Mouse (Mus musculus) heart, embryonic 14.5 days (tissue): Measurements from ENCODE around the gene Pyroxd2. TPM values are rescaled to one million over a fixed set of nuclear protein-coding genes. Genes with fewer than 3 reads are reported as not detected.

Experiments
- ATAC-seq: fragments of 200-750 bp; cut with Nextera tagmentation; 2 replicates; pipeline ENCODE4 v1.8.0; 2017; ENCODE audit warnings: low read depth, moderate TSS enrichment; ENCODE audit not compliant: insufficient number of reproducible peaks, insufficient read depth, low FRiP score
- H3K27ac ChIP-seq, 2 experiments: fragments of 200-500 bp in 1 of 2; fragments of 300-500 bp in 1 of 2; sonication (generic) in 1 of 2; replicated peaks in 1 of 2; 2 replicates each; pipeline ENCODE4 v1.5.1; 2012 to 2014; ENCODE audit warnings: low read depth in 2 of 2, low read length in 2 of 2, control low read depth in 1 of 2, mild to moderate bottlenecking in 1 of 2, mixed read lengths in 1 of 2; ENCODE audit not compliant: control insufficient read depth in 1 of 2, insufficient read depth in 1 of 2
- H3K27me3 ChIP-seq: fragments of 300-500 bp; sonication (generic); 2 replicates; pipeline ENCODE4 v1.6.1; 2014; ENCODE audit warnings: mild to moderate bottlenecking, low read length, control low read depth; ENCODE audit not compliant: control insufficient read depth, insufficient read depth
- H3K36me3 ChIP-seq: fragments of 300-500 bp; sonication (generic); 2 replicates; pipeline ENCODE4 v1.6.1; 2014; ENCODE audit warnings: mild to moderate bottlenecking, control low read depth, low read length, mixed read lengths; ENCODE audit not compliant: control insufficient read depth, insufficient read depth
- H3K4me1 ChIP-seq, 2 experiments: fragments of 200-500 bp in 1 of 2; fragments of 300-500 bp in 1 of 2; sonication (generic) in 1 of 2; 2 replicates each; pipeline ENCODE4 v1.6.1; 2012 to 2014; ENCODE audit warnings: low read length in 2 of 2, control low read depth in 1 of 2, mixed read lengths in 1 of 2; ENCODE audit not compliant: control insufficient read depth in 2 of 2, insufficient read depth in 2 of 2
- H3K4me2 ChIP-seq: fragments of 300-500 bp; sonication (generic); 2 replicates; pipeline ENCODE4 v1.6.1; 2014; ENCODE audit warnings: mild to moderate bottlenecking, low read length
- H3K4me3 ChIP-seq, 2 experiments: fragments of 200-500 bp in 1 of 2; fragments of 300-500 bp in 1 of 2; sonication (generic) in 1 of 2; 2 replicates each; pipeline ENCODE4 v1.5.1; 2012 to 2014; ENCODE audit warnings: low read length in 2 of 2, mild to moderate bottlenecking in 2 of 2, control low read depth in 1 of 2, low read depth in 1 of 2, moderate library complexity in 1 of 2; ENCODE audit not compliant: control insufficient read depth in 1 of 2, insufficient read depth in 1 of 2
- H3K9ac ChIP-seq: fragments of 300-500 bp; sonication (generic); 2 replicates; pipeline ENCODE4 v1.6.1; 2014; ENCODE audit warnings: mild to moderate bottlenecking, low read length
- H3K9me3 ChIP-seq: fragments of 300-500 bp; sonication (generic); 2 replicates; pipeline ENCODE4 v1.6.1; 2016; ENCODE audit warnings: low read length, control low read depth; ENCODE audit not compliant: control insufficient read depth
- WGBS: fragments of 180-500 bp; shearing (Covaris S2); extraction: QIAGEN DNeasy Blood & Tissue Kit; methylation state at CpG from one replicate; pipeline ENCODE4 v1.1.7; 2014; 5-methylcytosine and 5-hydroxymethylcytosine counted together
- polyA plus RNA-seq: library from polyadenylated mRNA; unstranded; fragments of >200 nt; fragmentation: Nextera tagmentation; extraction: Ambion mirVana; gene quantifications from 2 replicates; pipeline ENCODE4 v1.2.1, GENCODE M21; 2014

The Pyroxd2 gene
- polyA plus RNA-seq: 4.4 and 4.7 TPM in 2 replicates

GRCm38 (mm10) chr19:42752363-42752931 is at the start of gene Pyroxd2:
TSS of gene Pyroxd2 (minus strand) at chr19:42752775.
- Histone ChIP-seq H3K4me1 (peaks cover 37 to 41% of the 10 kb centered on the region in 2 experiments), H3K9me3 (no peaks in the 10 kb centered on the region), H3K9ac (peak within 1 kb of the TSS; percentile 78), H3K36me3 (no peaks in the 10 kb centered on the region), H3K4me2 (peak within 1 kb of the TSS; percentile 70), H3K4me3 (peak within 1 kb of the TSS; percentile 39 to 43), H3K27me3 (no peaks in the 10 kb centered on the region), H3K27ac (peak within 1 kb of the TSS; percentile 93)
- peak; percentile 76 for ATAC-seq
- 3% methylated on average over 22 of the region's 22 CpGs for WGBS

DNA sequence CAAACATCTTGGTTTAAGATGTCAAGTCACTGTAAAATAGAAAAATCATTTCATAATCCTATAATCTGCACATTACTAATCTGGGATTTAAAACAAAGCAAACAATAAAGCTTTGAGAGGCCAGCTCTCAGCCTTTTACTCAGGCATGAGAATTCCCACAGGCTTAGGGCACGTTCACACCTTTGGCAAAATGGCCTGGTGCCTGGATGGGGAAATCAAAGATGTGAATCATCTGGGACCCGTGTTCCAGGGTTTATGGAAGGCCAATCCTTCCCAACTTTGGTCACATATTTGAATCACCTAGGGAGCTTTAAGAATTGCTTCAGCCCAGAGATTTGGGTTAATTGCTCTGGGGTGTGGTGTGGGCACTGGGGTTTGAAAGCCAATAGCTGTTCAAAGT is 45.3 kb upstream of the Pyroxd2 start:
- Histone ChIP-seq H3K36me3 (no peaks in the 10 kb centered on the region), H3K9me3 (no peaks in the 10 kb centered on the region), H3K27me3 (peaks cover 4% of the 10 kb centered on the region; the same call in 1 of the 2 replicates), H3K4me3 (no peak overlapping the region), H3K27ac (no peak overlapping the region), H3K4me2 (no peak overlapping the region), H3K9ac (no peak overlapping the region), H3K4me1 (peaks cover 2 to 4% of the 10 kb centered on the region in 2 experiments; a peak in 2 of 4 replicates)
- no peak for ATAC-seq
- WGBS: 67% methylated on average over 2 of the region's 2 CpGs

GRCm38 (mm10) chr19:42795801-42796200 is 43.2 kb upstream of the Pyroxd2 start:
- Histone ChIP-seq H3K9me3 (no peaks in the 10 kb centered on the region), H3K4me2 (peak overlapping the region; percentile 78), H3K27ac (no peak overlapping the region), H3K4me3 (peak overlapping the region in 1 of 2 experiments; percentile 46; a peak in 2 of 4 replicates), H3K9ac (peak overlapping the region; percentile 48), H3K4me1 (peaks cover 2 to 4% of the 10 kb centered on the region in 2 experiments; a peak in 2 of 4 replicates), H3K36me3 (no peaks in the 10 kb centered on the region), H3K27me3 (peaks cover 4% of the 10 kb centered on the region; the same call in 1 of the 2 replicates)
- 38% methylated on average over 9 of the region's 9 CpGs for WGBS
- ATAC-seq: no peak

- Histone ChIP-seq H3K4me1 (peaks cover 2 to 4% of the 10 kb centered on the region in 2 experiments; a peak in 2 of 4 replicates), H3K27me3 (peaks cover 4% of the 10 kb centered on the region; the same call in 1 of the 2 replicates), H3K9ac (peak overlapping the region; percentile 48), H3K4me3 (peak overlapping the region; percentile 46 to 51), H3K36me3 (no peaks in the 10 kb centered on the region), H3K4me2 (peak overlapping the region; percentile 78), H3K9me3 (no peaks in the 10 kb centered on the region), H3K27ac (no peak overlapping the region)
- WGBS: 2% methylated on average over 30 of the region's 31 CpGs
- peak; percentile 35 for ATAC-seq
Measured at GRCm38 (mm10) chr19:42794914-42795613, 42.5 kb upstream of the Pyroxd2 start.

DNA sequence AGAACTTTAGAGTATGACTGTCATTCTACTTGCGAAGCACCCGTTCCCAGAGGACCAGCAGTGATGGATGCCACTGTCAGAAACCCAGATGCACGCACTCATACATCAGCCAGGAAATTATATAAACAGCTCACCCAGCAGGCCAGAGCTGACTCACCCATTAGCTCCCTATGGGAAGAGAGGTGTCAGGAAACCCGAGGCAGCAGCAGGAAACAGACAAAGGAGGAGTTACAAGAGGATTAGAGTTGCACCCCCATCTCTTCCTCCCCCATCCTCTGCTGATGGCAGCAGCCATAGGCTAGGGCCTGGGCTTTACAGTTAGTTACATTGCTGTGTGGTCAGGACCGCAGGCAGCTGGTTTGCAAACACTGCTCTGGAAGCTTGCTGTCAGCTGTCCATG is 35.7 kb upstream of the Pyroxd2 start:
- Histone ChIP-seq H3K36me3 (no peaks in the 10 kb centered on the region), H3K4me3 (no peak overlapping the region), H3K4me2 (no peak overlapping the region), H3K9me3 (no peaks in the 10 kb centered on the region), H3K27ac (no peak overlapping the region), H3K4me1 (peaks cover 0 to 3% of the 10 kb centered on the region in 2 experiments; a peak in 2 of 4 replicates), H3K9ac (no peak overlapping the region), H3K27me3 (peaks cover 5% of the 10 kb centered on the region)
- WGBS: 32% methylated on average over 5 of the region's 5 CpGs
- no peak for ATAC-seq

DNA sequence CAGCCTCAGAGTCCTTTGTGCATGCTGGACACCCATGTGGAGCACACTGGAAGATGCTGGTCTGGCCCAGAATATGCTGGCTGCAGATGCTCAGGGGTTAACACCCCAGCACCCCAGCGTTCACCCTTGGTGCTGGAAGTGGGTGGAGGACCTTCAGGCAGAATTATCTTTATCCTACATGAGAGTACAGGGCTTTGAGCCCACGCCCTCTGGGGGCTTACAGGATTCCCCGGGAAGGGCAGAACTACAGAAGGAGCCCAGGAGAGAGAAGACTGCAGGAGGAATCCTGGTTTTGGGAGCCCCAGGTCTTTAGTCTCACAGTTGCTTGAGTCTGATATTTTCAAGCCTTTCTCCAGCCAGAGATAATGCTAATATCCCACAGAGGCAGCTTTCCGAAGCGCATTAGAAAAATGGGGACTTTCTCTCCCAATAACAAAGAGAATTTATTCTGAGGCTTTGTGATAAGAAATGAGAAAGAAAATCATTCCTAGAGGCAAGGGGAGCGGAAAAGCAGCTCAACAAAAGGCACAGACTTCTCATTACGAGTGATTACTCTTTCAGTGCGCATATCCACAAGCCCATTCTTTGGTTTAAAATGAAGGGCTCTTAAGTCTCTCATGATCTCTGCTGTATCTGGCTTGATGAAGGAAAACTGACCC is 33.1 kb upstream of the Pyroxd2 start:
- H3K4me2 ChIP-seq: no peak overlapping the region
- no peak overlapping the region for H3K4me3 ChIP-seq
- ATAC-seq: no peak
- H3K4me1 ChIP-seq: peaks cover 0 to 2% of the 10 kb centered on the region in 2 experiments; a peak in 1 of 4 replicates
- H3K27ac ChIP-seq: no peak overlapping the region
- H3K36me3 ChIP-seq: no peaks in the 10 kb centered on the region
- H3K27me3 ChIP-seq: peaks cover 5% of the 10 kb centered on the region
- H3K9ac ChIP-seq: no peak overlapping the region
- 46% methylated on average over 8 of the region's 8 CpGs for WGBS
- H3K9me3 ChIP-seq: no peaks in the 10 kb centered on the region

- no peak for ATAC-seq
- WGBS: 10% methylated on average over 2 of the region's 2 CpGs
- H3K4me2 ChIP-seq: no peak overlapping the region
- H3K27ac ChIP-seq: no peak overlapping the region
- H3K9me3 ChIP-seq: no peaks in the 10 kb centered on the region
- peaks cover under 1 to 2% of the 10 kb centered on the region in 2 experiments; a peak in 2 of 4 replicates for H3K4me1 ChIP-seq
- H3K36me3 ChIP-seq: no peaks in the 10 kb centered on the region
- no peak overlapping the region for H3K4me3 ChIP-seq
- H3K9ac ChIP-seq: no peak overlapping the region
- H3K27me3 ChIP-seq: peaks cover 5% of the 10 kb centered on the region
Measured at GRCm38 (mm10) chr19:42785129-42785528, 32.6 kb upstream of the Pyroxd2 start.
